Comparison of ENCODE assay signal across 8 mouse cellular contexts in the genomic region with DNA sequence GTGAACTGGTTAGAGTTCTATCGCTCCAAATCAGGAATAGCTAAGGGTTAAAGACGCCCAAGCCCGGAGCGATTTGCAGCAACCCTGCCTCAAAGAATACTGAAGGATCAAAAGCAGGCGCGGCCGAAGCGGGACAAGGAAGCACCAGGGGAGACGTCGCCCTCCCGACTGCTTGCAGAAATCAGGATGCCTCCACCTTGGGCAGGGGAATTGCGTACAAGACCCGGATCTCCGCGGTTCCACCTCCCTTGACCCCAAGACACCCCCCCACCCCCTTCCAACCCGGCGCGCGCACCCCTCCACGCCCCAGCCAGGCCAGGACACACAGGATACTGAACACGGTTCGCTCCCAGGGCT. TPM values are rescaled to one million over a fixed set of nuclear protein-coding genes. Genes with fewer than 3 reads are reported as not detected.
DNase-seq lines count a peak whose midpoint lies in the region; ATAC-seq and TF ChIP-seq lines count a peak whose summit lies in the region.

No protein-coding gene starts in this region.

- H3K27ac ChIP-seq in heart, embryonic 14.5 days (replicated peaks in 1 of 2; ENCODE audit: control insufficient read depth in 1 of 2, insufficient read depth in 1 of 2, low read depth in 2 of 2, low read length in 2 of 2), result peak overlapping the region; percentile 86 to 89
- H3K27ac ChIP-seq in limb, embryonic 14.5 days (replicated peaks; ENCODE audit: low read depth, low read length), result peak overlapping the region; percentile 85
- peak overlapping the region; percentile 86; the same call in 1 of the 2 replicates for H3K27ac ChIP-seq in stomach, embryonic 14.5 days (ENCODE audit: low read length)

- H3K4me2 ChIP-seq in heart, embryonic 14.5 days (ENCODE audit: low read length), result peak overlapping the region; percentile 87
- peak overlapping the region; percentile 80 for H3K4me2 ChIP-seq in limb, embryonic 14.5 days (replicated peaks; ENCODE audit: low read depth, low read length, severe bottlenecking)
- H3K4me2 ChIP-seq in stomach, embryonic 14.5 days (replicated peaks; ENCODE audit: low read depth, low read length), result peak overlapping the region; percentile 56

- H3K4me3 ChIP-seq in heart, embryonic 14.5 days (ENCODE audit: control insufficient read depth in 1 of 2, insufficient read depth in 1 of 2, low read depth in 1 of 2, low read length in 2 of 2), result peak overlapping the region; percentile 70 to 76
- peak overlapping the region; percentile 81 for H3K4me3 ChIP-seq in E14TG2a.4 (replicated peaks; ENCODE audit: low read length)
- H3K4me3 ChIP-seq in limb, embryonic 14.5 days (replicated peaks; ENCODE audit: low read length), result peak overlapping the region; percentile 76
- peak overlapping the region; percentile 69 for H3K4me3 ChIP-seq in stomach, embryonic 14.5 days (ENCODE audit: low read depth, low read length)

- H3K27me3 ChIP-seq in heart, embryonic 14.5 days (ENCODE audit: control insufficient read depth, insufficient read depth, low read length), result no peaks in the 10 kb centered on the region
- H3K27me3 ChIP-seq in E14TG2a.4 (ENCODE audit: insufficient read depth, low read length), result peaks cover 4% of the 10 kb centered on the region
- no peaks in the 10 kb centered on the region for H3K27me3 ChIP-seq in limb, embryonic 14.5 days (ENCODE audit: control insufficient read depth, insufficient read depth, low read length)
- no peaks in the 10 kb centered on the region for H3K27me3 ChIP-seq in stomach, embryonic 14.5 days (ENCODE audit: control insufficient read depth, insufficient read depth, low read length)

- H3K9ac ChIP-seq in heart, embryonic 14.5 days (ENCODE audit: low read length), result peak overlapping the region; percentile 84
- H3K9ac ChIP-seq in limb, embryonic 14.5 days (ENCODE audit: low read depth, low read length, severe bottlenecking), result peak overlapping the region; percentile 85
- H3K9ac ChIP-seq in stomach, embryonic 14.5 days (replicated peaks; ENCODE audit: low read depth, low read length), result peak overlapping the region; percentile 65

- under 1% methylated on average over 22 of the region's 22 CpGs for WGBS in heart, embryonic 14.5 days
- whole genome bisulfite sequencing in limb, embryonic 14.5 days, result under 1% methylated on average over 22 of the region's 22 CpGs
- under 1% methylated on average over 22 of the region's 22 CpGs for WGBS in stomach, embryonic 14.5 days

- peaks cover 14 to 30% of the 10 kb centered on the region in 2 experiments for H3K4me1 ChIP-seq in heart, embryonic 14.5 days (ENCODE audit: control insufficient read depth in 2 of 2, insufficient read depth in 2 of 2, low read length in 2 of 2)
- peaks cover 42% of the 10 kb centered on the region for H3K4me1 ChIP-seq in E14TG2a.4 (replicated peaks; ENCODE audit: low read depth, low read length)
- H3K4me1 ChIP-seq in limb, embryonic 14.5 days (ENCODE audit: control insufficient read depth, insufficient read depth, low read length), result peaks cover 21% of the 10 kb centered on the region
- peaks cover 13% of the 10 kb centered on the region; the same call in 1 of the 2 replicates for H3K4me1 ChIP-seq in stomach, embryonic 14.5 days (ENCODE audit: control insufficient read depth, insufficient read depth, low read length)

- H3K36me3 ChIP-seq in heart, embryonic 14.5 days (ENCODE audit: control insufficient read depth, insufficient read depth, low read length), result no peaks in the 10 kb centered on the region
- no peaks in the 10 kb centered on the region for H3K36me3 ChIP-seq in E14TG2a.4 (ENCODE audit: insufficient read depth, low read length)
- no peaks in the 10 kb centered on the region for H3K36me3 ChIP-seq in limb, embryonic 14.5 days (ENCODE audit: control insufficient read depth, insufficient read depth, low read length)
- H3K36me3 ChIP-seq in stomach, embryonic 14.5 days (ENCODE audit: control insufficient read depth, insufficient read depth, low read length), result no peaks in the 10 kb centered on the region

- ATAC-seq in heart, embryonic 14.5 days (ENCODE audit: insufficient number of reproducible peaks, insufficient read depth, low FRiP score, low read depth), result no peak
- peak; percentile 21; the same call in 1 of the 2 replicates for ATAC-seq in erythroblast, adult 5-6 weeks (replicated peaks; ENCODE audit: low FRiP score, poor library complexity, severe bottlenecking)
- no peak for ATAC-seq in limb, embryonic 14.5 days (ENCODE audit: low FRiP score, low read depth)
- no peak; the same call in 1 of the 2 replicates for ATAC-seq in stomach, embryonic 14.5 days (ENCODE audit: insufficient number of reproducible peaks, insufficient read depth, low FRiP score, low read depth)

- no peaks in the 10 kb centered on the region for H3K9me3 ChIP-seq in heart, embryonic 14.5 days (ENCODE audit: control insufficient read depth, low read length)
- H3K9me3 ChIP-seq in E14TG2a.4 (ENCODE audit: low read length), result no peaks in the 10 kb centered on the region
- H3K9me3 ChIP-seq in limb, embryonic 14.5 days (ENCODE audit: control insufficient read depth, low read length), result no peaks in the 10 kb centered on the region
- H3K9me3 ChIP-seq in stomach, embryonic 14.5 days (ENCODE audit: control insufficient read depth, low read depth, low read length), result no peaks in the 10 kb centered on the region

- DNase-seq in heart, adult 8-10 months (ENCODE audit: low spot score), result no peak
- no peak for DNase-seq in limb, embryonic 14.5 days (ENCODE audit: low spot score)
- no peak for DNase-seq in thymus, postnatal 14 days
- no peak for DNase-seq in layer of hippocampus, adult 9-10 months (ENCODE audit: low spot score)

- no peak for TF ChIP-seq POLR2A in limb, embryonic 14.5 days (IDR thresholded peaks at IDR 0.05; ENCODE audit: borderline replicate concordance, extremely low read depth, insufficient read depth, insufficient read length)

- TF ChIP-seq CTCF in E14TG2a.4 (conservative IDR thresholded peaks at IDR 0.05; ENCODE audit: low read length), result no peak

RNA-seq across cellular contexts. Expression of a gene that starts 0.4 kb away (rescaled TPM):
- 156 and 168 TPM in 2 replicates for polyA plus RNA-seq in heart, embryonic 14.5 days (2014; fragmentation: Nextera tagmentation; extraction: Ambion mirVana)
- total RNA-seq in heart, adult 8-10 months (2022), result 10 to 100 TPM; 30.2 to 30.7 (median 30.4) TPM
- 42.0 and 44.8 TPM in 2 replicates for total RNA-seq in erythroblast, adult 5-6 weeks (2015; ENCODE audit: low replicate concordance)
- 23.0 and 27.3 TPM in 2 replicates for total RNA-seq in erythroblast, adult 5-6 weeks (2017; ENCODE audit: low replicate concordance)
- polyA plus RNA-seq in limb, embryonic 14.5 days (2012; rRNA removed), result 132 and 134 TPM in 2 replicates
- 227 and 228 TPM in 2 replicates for polyA plus RNA-seq in limb, embryonic 14.5 days (2014; fragmentation: Nextera tagmentation; extraction: Ambion mirVana)
- polyA plus RNA-seq in stomach, embryonic 14.5 days (2014; fragmentation: Nextera tagmentation; extraction: Ambion mirVana), result 235 and 238 TPM in 2 replicates

RNA-seq across cellular contexts. Expression of a gene that starts 39.7 kb away (rescaled TPM):
- 47.5 and 49.2 TPM in 2 replicates for polyA plus RNA-seq in heart, embryonic 14.5 days (2014; fragmentation: Nextera tagmentation; extraction: Ambion mirVana)
- 10 to 100 TPM; 21.0 to 23.1 (median 21.7) TPM for total RNA-seq in heart, adult 8-10 months (2022)
- total RNA-seq in erythroblast, adult 5-6 weeks (2015; ENCODE audit: low replicate concordance), result 13.6 and 16.1 TPM in 2 replicates
- total RNA-seq in erythroblast, adult 5-6 weeks (2017; ENCODE audit: low replicate concordance), result 34.8 and 40.4 TPM in 2 replicates
- polyA plus RNA-seq in limb, embryonic 14.5 days (2012; rRNA removed), result 13.2 and 19.5 TPM in 2 replicates
- 64.3 and 68.7 TPM in 2 replicates for polyA plus RNA-seq in limb, embryonic 14.5 days (2014; fragmentation: Nextera tagmentation; extraction: Ambion mirVana)
- polyA plus RNA-seq in stomach, embryonic 14.5 days (2014; fragmentation: Nextera tagmentation; extraction: Ambion mirVana), result 66.5 and 70.9 TPM in 2 replicates
